Mouse (Mus musculus) thymus, adult 2 months (tissue): ENCODE measurements around the gene Spaca9. TPM values are rescaled to one million over a fixed set of nuclear protein-coding genes. Genes with fewer than 3 reads are reported as not detected.

Experiments used
- DNase-seq: peaks from one replicate; pipeline ENCODE4 v3.0.0; 2021
- H3K27ac ChIP-seq: fragments of 200-500 bp; 2 replicates; pipeline ENCODE4 v1.5.1; 2012; ENCODE audit warnings: low read length, control low read depth; ENCODE audit not compliant: control insufficient read depth, insufficient read depth
- H3K27me3 ChIP-seq: fragments of 200-500 bp; 2 replicates; pipeline ENCODE4 v1.6.1; 2012; ENCODE audit warnings: mild to moderate bottlenecking, low read length, moderate library complexity, mixed read lengths; ENCODE audit not compliant: control insufficient read depth, insufficient read depth
- H3K36me3 ChIP-seq: fragments of 200-500 bp; 2 replicates; pipeline ENCODE4 v1.6.1; 2012; ENCODE audit warnings: mild to moderate bottlenecking, low read length, moderate library complexity; ENCODE audit not compliant: control insufficient read depth, insufficient read depth
- H3K4me1 ChIP-seq: fragments of 200-500 bp; replicated peaks from 2 replicates; pipeline ENCODE4 v1.6.1; 2012; ENCODE audit warnings: low read length; ENCODE audit not compliant: control insufficient read depth, insufficient read depth
- H3K4me3 ChIP-seq: fragments of 200-500 bp; 2 replicates; pipeline ENCODE4 v1.5.1; 2012; ENCODE audit warnings: mild to moderate bottlenecking, low read length, control low read depth, moderate library complexity; ENCODE audit not compliant: control insufficient read depth, insufficient read depth
- CTCF ChIP-seq: fragments of 200-500 bp; IDR thresholded peaks from 2 replicates; pipeline ENCODE4 v1.5.1; 2012; ENCODE audit warnings: mild to moderate bottlenecking, control low read depth, low read length, moderate library complexity, borderline replicate concordance; ENCODE audit not compliant: control insufficient read depth, poor library complexity, insufficient read depth; ENCODE audit errors: extremely low read depth
- POLR2A ChIP-seq: fragments of 200-500 bp; IDR thresholded peaks from 2 replicates; pipeline ENCODE4 v1.6.1; 2012; ENCODE audit warnings: mild to moderate bottlenecking, low read length, control low read depth, moderate library complexity; ENCODE audit not compliant: control insufficient read depth, poor library complexity, insufficient read depth; ENCODE audit errors: extremely low read depth
- WGBS: fragments of 180-500 bp; shearing (Covaris S2); methylation state at CpG from one replicate; pipeline ENCODE4 v1.1.7; 2018; 5-methylcytosine and 5-hydroxymethylcytosine counted together
- polyA plus RNA-seq: library from polyadenylated mRNA; depleted of rRNA; stranded (reverse); fragments of >200 nt; gene quantifications from 2 replicates; pipeline ENCODE4 v1.2.3, GENCODE M21; 2012; rRNA removed

Spaca9 gene
- polyA plus RNA-seq, 1 experiment = 2.5 TPM

- no peaks in the 10 kb centered on the region for H3K36me3 ChIP-seq
- no peak overlapping the region for H3K27ac ChIP-seq
- no peaks in the 10 kb centered on the region for H3K27me3 ChIP-seq
- no peaks in the 10 kb centered on the region for H3K4me1 ChIP-seq
- TF ChIP-seq POLR2A (no peak), CTCF (no peak)
- no peak overlapping the region for H3K4me3 ChIP-seq
- no peak for DNase-seq
Measured at GRCm38 (mm10) chr2:28650526-28650925, 49.0 kb downstream of the Spaca9 start.

- no peaks in the 10 kb centered on the region for H3K27me3 ChIP-seq
- H3K4me3 ChIP-seq = no peak overlapping the region
- no peak overlapping the region for H3K27ac ChIP-seq
- H3K4me1 ChIP-seq = peaks cover 14% of the 10 kb centered on the region
- TF ChIP-seq POLR2A (no peak), CTCF (no peak)
- DNase-seq = no peak
- H3K36me3 ChIP-seq = no peaks in the 10 kb centered on the region
- WGBS = 98% methylated on average over 3 of the region's 3 CpGs
Measured at GRCm38 (mm10) chr2:28643081-28643480, 56.4 kb downstream of the Spaca9 start.

Other genes with a start within 250 kb of the Spaca9 start
- not detected in 2 replicates for gene 1700007K13Rik, start 233.4 kb downstream of the Spaca9 start, polyA plus RNA-seq
- gene Mrps2, start 231.7 kb downstream of the Spaca9 start, polyA plus RNA-seq = 50.7 and 53.8 TPM in 2 replicates
- gene Gbgt1, start 202.8 kb downstream of the Spaca9 start, polyA plus RNA-seq = 2.5 and 2.8 TPM in 2 replicates
- gene Gm10134, start 193.6 kb downstream of the Spaca9 start, polyA plus RNA-seq = 0.47 and 0.61 TPM in 2 replicates
- 45.4 and 51.6 TPM in 2 replicates for gene Ralgds, start 186.6 kb downstream of the Spaca9 start, polyA plus RNA-seq
- gene Cel, start 136.3 kb downstream of the Spaca9 start, polyA plus RNA-seq = 0.42 and 0.49 TPM in 2 replicates
- 33.7 and 34.5 TPM in 2 replicates for gene Gtf3c5, start 116.0 kb downstream of the Spaca9 start, polyA plus RNA-seq
- gene Gfi1b, start 77.7 kb downstream of the Spaca9 start, polyA plus RNA-seq = 1.8 and 2.0 TPM in 2 replicates
- gene Tsc1, start 58.5 kb downstream of the Spaca9 start, polyA plus RNA-seq = 24.7 and 25.3 TPM in 2 replicates
- gene Ak8, start 437 bp upstream of the Spaca9 start, polyA plus RNA-seq = 0.75 and 0.89 TPM in 2 replicates
- gene Gtf3c4, start 140.6 kb upstream of the Spaca9 start, polyA plus RNA-seq = 15.3 and 20.6 TPM in 2 replicates
- 10.0 and 10.5 TPM in 2 replicates for gene Ddx31, start 140.7 kb upstream of the Spaca9 start, polyA plus RNA-seq
- gene Barhl1, start 216.9 kb upstream of the Spaca9 start, polyA plus RNA-seq = 0.13 and 0.14 TPM in 2 replicates